Mouse (Mus musculus) kidney, adult 11 months (tissue): Measurements from ENCODE around the gene Ccnf.

Experiments used
- DNase-seq: peaks from one replicate; pipeline ENCODE4 v3.0.0; 2022

The Ccnf gene

GRCm38 (mm10) chr17:24222653-24223052 is 28.6 kb downstream of the Ccnf start:
- DNase-seq: no peak

DNA sequence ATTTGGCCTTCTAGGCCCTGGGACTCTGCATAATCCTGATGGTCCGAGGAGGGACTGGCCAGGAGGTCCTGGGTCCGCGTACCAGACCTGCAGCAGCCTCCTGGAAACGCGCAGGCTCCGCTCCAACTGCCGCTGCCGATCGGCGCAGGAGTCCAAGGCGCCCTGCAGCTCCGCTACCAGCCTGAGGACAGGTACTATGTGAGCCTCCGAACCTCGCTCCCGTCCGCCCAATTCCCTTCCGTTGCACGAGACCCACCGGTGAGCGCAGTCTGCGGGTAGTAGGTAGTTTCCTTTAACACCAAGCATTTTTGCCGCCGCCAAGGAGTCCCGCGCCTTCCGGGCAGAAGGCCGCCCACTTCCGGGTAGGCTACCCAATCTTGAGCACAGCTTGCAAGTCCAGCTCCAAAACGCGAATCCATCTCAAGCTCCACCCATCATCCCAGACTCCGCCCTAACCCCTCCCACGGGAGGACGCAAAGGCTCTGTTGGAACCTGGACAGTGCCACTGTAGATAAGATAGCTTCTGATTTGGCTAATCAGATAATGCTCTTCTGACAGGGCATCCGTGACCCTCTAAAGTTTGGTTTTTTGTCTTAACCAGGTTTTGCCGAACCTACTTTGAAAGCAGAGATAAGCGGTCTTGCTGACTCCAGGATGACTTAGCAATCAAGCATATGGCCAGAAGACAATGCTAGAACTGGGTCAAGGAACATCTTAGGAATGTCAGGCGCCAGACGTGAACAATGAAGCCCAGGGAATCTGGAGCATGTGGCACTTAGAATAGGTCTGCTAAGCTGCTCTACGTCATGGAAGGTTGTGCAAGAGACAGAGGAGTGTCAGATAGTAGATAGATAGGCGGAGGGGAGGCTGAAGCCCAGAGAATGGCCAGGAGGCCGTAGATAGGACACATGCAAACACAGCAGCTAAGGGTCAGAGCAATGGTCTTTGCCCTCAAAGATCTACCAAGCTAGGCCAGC is 30.6 kb downstream of the Ccnf start, which contains the start of gene Tedc2:
Gene Tedc2 (minus strand): TSS at position 417 of the 977 bp plus-strand sequence.
- peak; percentile 96 for DNase-seq

DNA sequence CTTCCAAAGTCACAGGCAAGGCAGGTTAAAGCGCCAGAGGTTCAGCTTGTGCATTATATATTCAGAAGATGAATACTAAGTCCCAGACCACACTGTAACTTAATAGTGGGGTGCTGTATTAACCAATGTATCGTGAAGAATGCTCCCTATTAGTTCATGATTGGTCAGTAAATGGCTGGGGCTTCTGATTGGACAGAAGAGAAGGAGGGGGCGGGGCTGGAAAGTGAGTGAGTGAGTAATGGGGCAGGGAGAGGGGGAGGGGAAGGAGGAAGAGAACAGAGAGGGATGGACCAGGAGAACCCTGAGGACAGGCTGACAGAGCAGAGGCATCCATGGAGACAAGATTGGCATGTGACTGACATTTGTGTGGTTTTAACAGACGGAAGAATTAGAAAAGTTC is 34.4 kb downstream of the Ccnf start:
- DNase-seq: no peak

DNA sequence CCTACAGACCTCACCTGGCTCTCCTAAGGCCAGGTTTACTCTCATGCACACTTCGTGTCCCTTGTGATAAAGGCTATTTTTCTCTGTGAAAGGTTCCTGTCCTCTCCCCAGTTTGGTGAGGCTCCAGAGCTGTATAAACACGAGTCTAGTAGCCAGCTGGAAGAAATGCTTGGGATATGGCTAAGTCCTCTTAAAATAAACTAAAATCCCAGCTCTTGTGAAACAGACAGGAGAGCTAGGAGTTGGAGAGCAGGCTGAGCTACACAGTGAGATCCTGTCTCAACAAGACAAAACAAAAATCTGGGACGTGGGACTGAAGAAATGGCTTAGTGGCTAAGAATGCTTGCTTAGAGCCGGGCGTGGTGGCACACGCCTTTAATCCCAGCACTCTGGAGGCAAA is 38.1 kb downstream of the Ccnf start:
- no peak for DNase-seq

DNA sequence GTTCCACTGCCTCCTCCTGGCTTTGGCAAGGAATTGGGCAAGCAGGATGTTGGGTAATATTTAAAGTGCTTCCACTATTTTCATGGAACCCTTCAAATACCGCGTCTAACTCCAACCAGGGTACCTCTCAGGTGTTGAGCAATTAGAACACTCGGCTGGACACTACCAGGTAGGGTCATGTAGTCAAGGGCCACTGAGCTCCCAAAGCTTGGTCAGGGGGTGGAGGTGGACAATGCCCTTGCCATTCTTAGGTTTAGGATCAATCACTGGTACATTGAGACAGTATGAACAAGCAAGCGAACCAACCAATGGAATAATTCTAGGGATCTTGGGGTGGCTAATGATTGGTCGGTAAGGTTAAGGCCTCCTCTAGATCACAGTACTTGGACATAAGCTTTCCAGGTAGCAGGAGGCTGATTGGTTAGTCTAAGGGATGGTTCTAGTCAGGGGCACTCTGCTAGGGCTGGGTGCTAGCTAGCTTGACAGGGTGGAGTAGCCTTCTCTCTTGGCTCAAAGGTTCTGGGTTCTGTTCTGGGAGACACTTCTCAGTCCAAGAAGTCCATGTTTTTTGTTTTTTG is 38.8 kb downstream of the Ccnf start:
- no peak for DNase-seq

DNA sequence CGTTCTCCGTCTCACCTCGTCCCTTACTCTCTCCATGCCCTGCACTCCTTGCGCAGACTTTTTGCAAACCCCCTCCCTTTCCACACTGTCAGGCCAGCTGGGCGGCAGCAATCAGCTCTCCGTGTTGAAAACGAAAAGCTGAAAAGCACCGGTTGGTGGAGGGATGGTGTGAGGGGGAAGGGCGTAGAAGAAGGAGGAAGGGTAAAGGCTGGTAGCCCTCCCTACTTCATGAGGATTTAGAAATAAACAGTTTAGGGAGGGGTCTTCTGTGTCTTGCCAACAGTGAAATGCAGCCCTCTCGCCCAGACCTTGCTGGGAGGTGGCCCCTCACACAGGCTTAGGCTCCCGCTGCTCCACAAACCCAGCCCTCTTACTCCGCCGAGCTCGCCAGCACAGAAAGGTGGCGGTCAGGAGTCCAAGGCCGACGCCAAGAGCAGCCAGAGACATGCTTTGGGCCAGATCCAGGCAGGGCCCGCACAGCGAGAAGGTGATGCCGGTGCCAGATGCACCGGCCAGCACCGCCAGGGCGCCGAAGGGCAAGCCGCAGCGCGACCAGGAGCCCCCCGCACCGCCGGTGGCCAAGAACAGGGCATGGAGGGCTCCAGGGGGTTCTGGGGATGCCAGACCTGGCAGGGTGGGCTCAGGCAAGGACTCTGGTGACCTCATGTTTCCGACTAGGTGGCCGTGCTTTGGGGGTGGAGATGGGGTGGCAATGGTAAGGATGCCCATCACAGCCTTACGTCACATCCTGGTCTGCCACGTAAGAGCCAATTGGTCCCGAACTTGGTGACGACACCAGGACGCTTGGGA is 39.4 kb downstream of the Ccnf start:
- DNase-seq: peak; percentile 32

DNA sequence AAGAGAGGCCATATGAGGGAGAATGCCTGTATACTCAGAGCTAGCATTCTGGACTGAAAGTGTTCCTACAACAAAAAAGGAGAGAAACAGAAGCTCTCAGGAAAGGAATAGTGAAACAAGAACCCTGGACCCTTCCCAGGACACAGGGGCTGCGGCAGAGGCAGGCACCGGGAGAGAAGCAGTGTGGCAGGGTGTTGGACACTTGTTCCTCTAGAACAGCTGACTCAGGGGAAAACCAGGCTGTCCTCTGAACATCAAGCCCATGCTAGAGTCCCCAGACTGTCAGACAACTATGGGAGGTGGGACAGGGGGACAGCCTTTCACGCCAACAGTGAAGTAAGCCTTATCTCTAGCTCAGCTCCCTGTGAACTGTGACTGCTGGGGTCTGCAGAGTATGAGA is 40.7 kb downstream of the Ccnf start:
- no peak for DNase-seq

DNA sequence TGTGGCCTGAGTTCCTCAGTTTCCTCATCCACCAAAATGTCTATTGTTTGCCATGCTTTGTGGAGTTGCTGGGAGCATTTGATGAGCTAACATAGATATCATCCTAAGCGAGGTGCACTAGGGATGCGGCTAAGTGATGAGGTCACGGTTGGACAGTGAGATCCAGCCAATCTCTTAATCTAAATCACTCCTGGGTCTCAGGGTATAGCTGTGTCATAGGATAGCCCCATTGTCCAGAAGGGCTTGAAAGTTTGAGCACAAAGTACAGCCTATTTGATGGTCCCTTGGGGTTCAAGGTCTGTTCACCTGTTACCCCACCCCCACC is 41.4 kb downstream of the Ccnf start:
- no peak for DNase-seq

GRCm38 (mm10) chr17:24209043-24209915 is 42.0 kb downstream of the Ccnf start, which contains the start of gene Ntn3:
Gene Ntn3, minus strand, starts transcription at chr17:24209531.
- DNase-seq: no peak

DNA sequence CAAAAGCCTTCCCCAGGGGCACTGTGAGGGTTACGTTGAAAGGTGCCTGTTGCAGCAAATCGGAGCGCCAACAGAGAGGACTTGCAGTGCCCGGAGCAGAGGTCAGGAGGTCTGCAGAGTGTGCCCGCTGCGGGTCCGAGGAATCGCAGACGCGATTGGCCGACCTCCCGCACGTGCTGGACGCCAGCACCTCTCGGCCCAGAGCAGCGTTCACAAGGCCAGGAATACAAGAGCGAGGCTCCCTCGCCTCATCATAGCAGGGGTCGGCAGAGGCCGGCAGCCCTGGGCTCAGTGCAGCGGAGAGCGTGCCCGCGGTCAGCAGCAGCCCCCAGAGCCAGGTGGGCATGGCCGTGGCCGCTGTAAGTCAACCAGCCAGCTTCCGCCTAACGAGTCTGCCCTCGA is 42.6 kb downstream of the Ccnf start:
- no peak for DNase-seq

DNA sequence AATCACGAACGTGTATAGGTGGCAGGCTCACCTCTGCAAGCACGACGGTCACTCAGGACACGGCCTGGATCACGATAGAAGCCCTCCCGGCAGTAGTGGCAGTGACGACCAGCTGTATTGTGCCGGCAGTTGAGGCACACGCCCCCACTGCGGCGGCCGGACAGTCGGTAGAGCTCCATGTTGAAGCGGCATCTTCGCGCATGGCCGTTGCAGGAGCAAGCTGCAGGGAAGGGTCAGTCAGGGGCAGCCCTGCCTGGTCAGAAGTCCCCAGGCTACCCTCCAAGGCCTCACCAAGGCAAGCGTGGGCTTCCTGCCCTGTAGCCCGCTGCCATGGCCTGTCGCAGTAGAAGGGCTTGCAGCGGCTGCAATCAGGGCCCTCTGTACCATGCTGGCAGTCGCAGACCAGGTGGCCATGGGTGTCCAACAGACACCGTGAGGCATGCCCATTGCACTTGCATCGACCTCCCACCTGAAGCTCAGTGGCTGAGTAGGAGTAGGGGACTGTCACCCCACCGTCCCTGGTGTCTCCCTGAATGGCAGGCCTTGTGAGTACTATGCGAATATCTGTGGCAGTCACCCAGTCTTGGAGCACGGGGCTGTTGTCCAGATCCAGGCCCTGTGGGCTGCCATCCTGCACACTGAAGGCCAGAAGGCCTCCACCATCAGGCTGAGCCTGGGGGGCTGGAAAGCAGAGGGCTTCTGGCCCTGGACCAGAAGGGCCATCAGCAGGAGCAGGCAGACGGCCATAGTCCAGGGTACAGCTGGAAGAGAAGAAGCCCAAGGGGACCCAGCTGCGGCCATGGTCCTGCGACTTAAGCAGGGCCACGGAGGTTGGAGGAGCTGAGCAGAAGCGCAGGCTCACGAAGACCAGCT is 43.3 kb downstream of the Ccnf start:
- no peak for DNase-seq

DNA sequence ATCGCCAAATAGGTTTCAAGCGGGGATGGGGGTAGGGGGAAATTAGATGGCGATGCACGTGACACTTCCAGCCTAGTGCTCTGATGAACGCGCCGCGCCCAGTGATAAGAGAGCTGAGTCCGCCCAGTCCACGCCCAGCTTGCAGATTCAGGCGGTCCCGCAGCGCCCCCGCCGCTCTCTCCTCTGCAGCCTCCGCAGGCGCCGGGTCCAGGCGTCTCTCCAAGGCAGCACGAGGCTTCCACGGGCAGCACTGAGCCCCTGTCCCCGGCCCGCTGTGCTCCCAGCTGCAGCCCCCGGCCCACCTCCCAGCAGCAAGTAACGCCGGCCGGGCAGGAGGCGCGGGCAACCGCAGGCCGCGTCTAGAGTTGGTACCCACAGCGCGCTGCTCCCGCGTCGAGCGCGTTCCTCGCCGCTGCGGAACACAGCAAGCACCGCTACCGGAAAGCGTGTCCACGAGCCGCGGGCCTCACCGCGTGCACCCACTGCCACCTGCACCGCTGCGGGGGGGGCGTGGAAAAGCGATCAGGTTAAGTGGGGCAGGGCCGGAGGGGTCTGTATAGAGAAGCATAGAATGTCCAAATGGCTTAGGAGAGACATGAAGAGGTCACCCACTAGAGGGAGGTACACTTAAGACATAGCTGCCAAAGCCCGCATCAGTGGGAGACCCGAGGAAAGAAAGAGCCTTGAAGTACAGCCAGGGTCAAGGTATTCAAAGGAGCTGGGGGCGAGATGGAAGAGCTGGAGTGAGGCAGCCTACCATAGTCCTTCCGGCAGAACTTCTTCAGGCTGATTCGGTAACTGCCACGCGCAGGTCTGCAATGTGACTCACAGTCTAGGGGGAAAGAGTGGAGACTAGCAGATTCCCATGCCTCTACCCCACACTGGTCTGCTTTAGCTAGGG is 44.6 kb downstream of the Ccnf start:
- no peak for DNase-seq

DNA sequence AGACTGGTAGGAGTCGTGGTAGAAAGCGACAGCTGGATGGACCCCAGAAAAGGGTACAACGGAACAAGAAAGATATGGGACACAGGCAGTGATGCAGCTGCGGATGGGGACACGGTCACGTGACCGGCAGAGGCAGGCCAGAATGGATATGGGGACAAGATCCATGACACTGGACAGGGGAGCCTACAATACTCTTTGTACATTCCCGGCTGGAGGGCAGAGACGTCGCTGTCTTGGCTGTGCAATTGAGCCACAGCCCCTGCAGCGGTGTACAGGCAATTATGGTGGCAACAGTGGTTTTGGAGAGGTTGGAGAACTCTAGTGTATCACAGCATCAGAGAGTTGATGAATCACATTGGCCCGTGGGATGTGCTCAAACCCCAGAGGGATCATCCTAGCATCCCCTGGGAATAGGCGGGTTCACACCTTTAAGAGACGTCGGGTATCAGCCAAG is 45.3 kb downstream of the Ccnf start:
- no peak for DNase-seq

DNA sequence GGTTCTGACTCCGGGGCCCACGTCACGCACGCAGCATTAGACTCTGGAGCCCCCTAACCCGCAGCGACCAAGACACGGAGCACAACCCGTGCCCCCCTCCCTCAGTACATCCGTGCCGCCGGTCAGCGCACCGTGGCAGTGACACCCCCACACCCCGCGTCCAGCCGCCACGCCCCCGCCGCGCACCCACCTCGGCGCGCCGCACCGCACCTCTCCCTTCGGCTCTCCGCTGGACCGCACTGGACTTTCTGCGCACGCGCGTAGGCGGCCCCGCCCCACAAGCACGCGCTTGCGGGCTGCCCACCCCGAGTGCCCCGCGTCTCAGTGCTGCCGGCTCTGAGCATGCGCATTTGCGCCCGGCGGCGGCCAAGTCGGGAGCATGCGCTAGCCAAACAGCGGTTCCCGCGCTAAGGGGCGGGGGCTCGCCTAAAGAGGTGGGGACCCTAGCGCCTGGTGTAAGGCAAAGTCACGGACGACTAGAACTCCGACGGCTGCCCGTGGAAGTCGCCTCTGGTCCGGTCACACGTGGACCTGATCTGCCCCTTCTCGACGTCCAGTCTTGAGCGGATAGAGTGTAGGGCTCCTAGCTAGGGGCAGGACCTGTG is 45.9 kb downstream of the Ccnf start, which contains the start of gene Tbc1d24:
Gene Tbc1d24 (minus strand): TSS at position 279 of the 605 bp plus-strand sequence.
- DNase-seq: peak; percentile 88

GRCm38 (mm10) chr17:24204846-24205245 is 46.4 kb downstream of the Ccnf start:
- DNase-seq: no peak

GRCm38 (mm10) chr17:24203611-24204534 is 47.4 kb downstream of the Ccnf start:
- DNase-seq: peak; percentile 21

DNA sequence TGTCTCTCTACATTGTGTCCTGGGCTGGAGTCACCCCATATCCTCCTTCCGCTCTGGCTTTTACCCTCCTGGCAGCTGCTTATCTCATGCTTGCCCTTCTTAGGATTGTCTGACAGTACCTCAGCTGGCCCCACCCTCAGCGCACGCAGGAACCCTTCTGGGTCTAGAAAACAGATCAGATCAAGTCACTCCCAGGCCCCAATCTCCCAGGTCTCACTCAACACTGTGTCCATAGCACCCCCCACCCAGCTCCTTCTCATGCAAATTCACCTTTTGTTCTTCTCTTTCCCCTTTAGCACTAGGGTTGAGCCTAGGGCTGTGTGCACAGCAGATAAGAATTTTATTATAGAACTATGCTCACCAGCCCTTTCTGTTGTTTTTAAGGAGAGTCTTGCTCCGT is 48.2 kb downstream of the Ccnf start:
- DNase-seq: no peak

GRCm38 (mm10) chr17:24201092-24201491 is 50.2 kb downstream of the Ccnf start:
- no peak for DNase-seq
